Mouse (Mus musculus) midbrain, embryonic 11.5 days (tissue): Measurements from ENCODE around the gene Magi3. TPM values are rescaled to one million over a fixed set of nuclear protein-coding genes. Genes with fewer than 3 reads are reported as not detected.

ENCODE experiments used
- ATAC-seq: fragments of 200-750 bp; cut with Nextera tagmentation; 2 replicates; pipeline ENCODE4 v1.8.0; 2017; ENCODE audit warnings: moderate TSS enrichment, moderate library complexity; ENCODE audit not compliant: low FRiP score
- DNase-seq: peaks from one replicate; pipeline ENCODE4 v3.0.0; 2015; ENCODE audit warnings: low spot score; ENCODE audit errors: missing footprints
- H3K27ac ChIP-seq: fragments of 300-500 bp; sonication (generic); 2 replicates; pipeline ENCODE4 v1.5.1; 2014; ENCODE audit warnings: low read depth, low read length
- H3K27me3 ChIP-seq: fragments of 300-500 bp; sonication (generic); 2 replicates; pipeline ENCODE4 v1.6.1; 2014; ENCODE audit warnings: mild to moderate bottlenecking, low read length, moderate library complexity, mixed read lengths; ENCODE audit not compliant: control insufficient read depth, insufficient read depth
- H3K36me3 ChIP-seq: fragments of 300-500 bp; sonication (generic); 2 replicates; pipeline ENCODE4 v1.6.1; 2014; ENCODE audit warnings: mild to moderate bottlenecking, low read length, moderate library complexity, mixed read lengths; ENCODE audit not compliant: control insufficient read depth, insufficient read depth
- H3K4me1 ChIP-seq: fragments of 300-500 bp; sonication (generic); 2 replicates; pipeline ENCODE4 v1.6.1; 2014; ENCODE audit warnings: low read length; ENCODE audit not compliant: control insufficient read depth, insufficient read depth
- H3K4me2 ChIP-seq: fragments of 300-500 bp; sonication (generic); 2 replicates; pipeline ENCODE4 v1.6.1; 2014; ENCODE audit warnings: mild to moderate bottlenecking, moderate library complexity
- H3K4me3 ChIP-seq: fragments of 300-500 bp; sonication (generic); 2 replicates; pipeline ENCODE4 v1.5.1; 2014; ENCODE audit warnings: low read depth, low read length
- H3K9ac ChIP-seq: fragments of 300-500 bp; sonication (generic); 2 replicates; pipeline ENCODE4 v1.6.1; 2014; ENCODE audit warnings: low read length
- H3K9me3 ChIP-seq: fragments of 300-500 bp; sonication (generic); 2 replicates; pipeline ENCODE4 v1.6.1; 2016; ENCODE audit warnings: low read length; ENCODE audit not compliant: control insufficient read depth
- WGBS: fragments of 180-500 bp; shearing (Covaris S2); extraction: QIAGEN DNeasy Blood & Tissue Kit; methylation state at CpG from one replicate; pipeline ENCODE4 v1.1.7; 2014; 5-methylcytosine and 5-hydroxymethylcytosine counted together
- polyA plus RNA-seq: library from polyadenylated mRNA; unstranded; fragments of >200 nt; fragmentation: Nextera tagmentation; extraction: Ambion mirVana; gene quantifications from 2 replicates; pipeline ENCODE4 v1.2.1, GENCODE M21; 2014

The Magi3 gene
- polyA plus RNA-seq, 1 experiment from 2014 or later = 4.2 TPM

DNA sequence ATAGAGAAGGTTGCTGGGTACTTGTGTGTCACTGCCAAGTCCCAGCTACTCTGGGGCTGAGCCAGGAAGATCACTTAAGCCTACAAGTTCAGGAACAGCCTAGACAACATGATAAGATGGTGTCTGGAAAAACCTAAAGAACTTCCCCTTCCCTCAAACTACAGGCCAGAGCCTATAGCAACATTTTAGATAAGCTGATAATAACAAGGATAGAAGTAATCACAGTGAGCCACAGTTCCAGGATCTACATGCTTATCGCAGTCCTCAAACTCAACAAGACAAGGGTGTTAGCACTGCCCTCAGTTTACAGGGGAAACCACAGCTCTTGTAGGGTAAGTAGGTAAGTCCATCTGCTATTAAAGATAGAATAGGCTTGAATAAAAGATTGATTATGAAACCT, 188.1 kb downstream of the Magi3 start:
- H3K36me3 ChIP-seq = no peaks in the 10 kb centered on the region
- H3K4me3 ChIP-seq = no peak overlapping the region
- no peak overlapping the region for H3K9ac ChIP-seq
- no peak overlapping the region for H3K4me2 ChIP-seq
- ATAC-seq = no peak
- H3K27me3 ChIP-seq = no peaks in the 10 kb centered on the region
- no peaks in the 10 kb centered on the region for H3K9me3 ChIP-seq
- no peaks in the 10 kb centered on the region for H3K4me1 ChIP-seq
- WGBS = 88% methylated on average over 1 of the region's 1 CpGs
- H3K27ac ChIP-seq = no peak overlapping the region
- peak; percentile 26 for DNase-seq

- Histone ChIP-seq H3K27me3 (no peaks in the 10 kb centered on the region), H3K9me3 (no peaks in the 10 kb centered on the region), H3K4me3 (no peak overlapping the region), H3K4me2 (no peak overlapping the region), H3K4me1 (no peaks in the 10 kb centered on the region), H3K36me3 (no peaks in the 10 kb centered on the region), H3K9ac (no peak overlapping the region), H3K27ac (no peak overlapping the region)
- ATAC-seq = no peak
- WGBS = 48% methylated on average over 3 of the region's 3 CpGs
- DNase-seq = no peak
Observed at GRCm38 (mm10) chr3:104026938-104027337, 193.2 kb downstream of the Magi3 start.

DNA sequence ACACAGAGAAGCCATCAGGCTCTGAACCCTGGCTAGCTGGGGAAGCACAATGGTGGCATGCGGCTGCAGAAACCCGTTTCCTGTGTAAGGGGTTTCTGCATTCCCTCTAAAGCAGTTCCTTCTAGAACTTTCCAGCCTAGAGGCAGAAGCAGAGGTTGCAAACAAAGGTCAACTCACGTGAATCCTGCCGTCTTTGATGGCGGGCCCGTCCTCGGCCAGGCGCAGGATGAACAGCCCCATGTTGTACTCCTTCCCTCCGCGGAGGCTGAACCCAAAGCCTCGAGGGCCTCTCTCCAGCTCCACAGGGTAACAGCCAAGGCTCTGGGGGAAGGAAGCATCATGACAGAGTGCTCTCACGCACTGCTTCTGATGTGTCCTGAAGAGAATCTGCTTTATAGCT, 200.1 kb downstream of the Magi3 start:
- Histone ChIP-seq H3K9me3 (no peaks in the 10 kb centered on the region), H3K36me3 (peaks cover 4% of the 10 kb centered on the region; the same call in 1 of the 2 replicates), H3K4me1 (no peaks in the 10 kb centered on the region), H3K4me3 (no peak overlapping the region), H3K4me2 (no peak overlapping the region), H3K27me3 (no peaks in the 10 kb centered on the region), H3K9ac (no peak overlapping the region), H3K27ac (no peak overlapping the region)
- DNase-seq = peak; percentile 45
- 91% methylated on average over 12 of the region's 12 CpGs for WGBS
- no peak for ATAC-seq

DNA sequence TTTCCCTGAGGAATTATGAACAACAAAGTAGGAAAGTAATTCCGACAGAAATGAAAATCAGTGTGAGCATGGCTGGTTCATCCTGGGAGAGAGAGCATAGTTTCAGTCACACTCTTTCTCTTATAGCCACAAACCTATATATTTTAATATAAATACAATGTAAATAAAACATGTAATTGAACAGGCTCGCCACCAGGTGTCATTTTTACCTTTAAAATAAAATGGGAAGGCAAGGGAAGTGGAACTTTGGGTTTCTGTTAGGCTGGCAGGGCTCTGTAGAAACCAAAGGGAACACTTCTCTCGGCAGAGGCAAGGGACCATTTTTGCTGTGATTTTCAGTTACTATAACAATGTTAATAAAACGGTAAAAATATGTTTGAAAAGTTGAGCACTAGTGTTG, 200.7 kb downstream of the Magi3 start:
- H3K9me3 ChIP-seq = no peaks in the 10 kb centered on the region
- ATAC-seq = no peak
- no peak overlapping the region for H3K27ac ChIP-seq
- H3K27me3 ChIP-seq = no peaks in the 10 kb centered on the region
- H3K4me2 ChIP-seq = no peak overlapping the region
- peaks cover 4% of the 10 kb centered on the region; the same call in 1 of the 2 replicates for H3K36me3 ChIP-seq
- WGBS = 73% methylated on average over 4 of the region's 4 CpGs
- H3K4me3 ChIP-seq = no peak overlapping the region
- no peak overlapping the region for H3K9ac ChIP-seq
- H3K4me1 ChIP-seq = no peaks in the 10 kb centered on the region
- DNase-seq = no peak

GRCm38 (mm10) chr3:104017931-104018330, 202.2 kb downstream of the Magi3 start:
- Histone ChIP-seq H3K27ac (no peak overlapping the region), H3K4me1 (no peaks in the 10 kb centered on the region), H3K36me3 (peaks cover 4% of the 10 kb centered on the region; the same call in 1 of the 2 replicates), H3K4me3 (no peak overlapping the region), H3K9ac (no peak overlapping the region), H3K27me3 (no peaks in the 10 kb centered on the region), H3K4me2 (no peak overlapping the region), H3K9me3 (no peaks in the 10 kb centered on the region)
- WGBS = 50% methylated on average over 3 of the region's 3 CpGs
- DNase-seq = no peak
- no peak for ATAC-seq

DNA sequence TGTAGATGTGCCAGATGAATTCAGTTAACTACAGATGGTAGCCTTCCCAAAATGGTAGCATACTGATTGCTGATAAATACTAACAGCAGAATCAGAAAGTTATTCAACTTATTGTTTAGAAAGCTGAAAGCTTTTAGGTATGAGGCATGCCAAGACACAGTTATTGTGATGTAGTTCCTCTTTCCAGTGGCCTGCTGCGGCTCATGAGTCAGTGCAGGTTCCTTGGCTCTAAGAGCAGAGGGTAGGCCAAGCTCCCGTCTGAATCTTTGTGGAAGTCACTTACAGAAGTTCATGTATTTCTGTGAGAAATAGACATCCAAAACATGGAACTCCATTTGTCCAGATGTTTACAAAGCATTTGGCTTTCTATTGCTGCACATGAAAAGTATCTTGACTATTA, 208.2 kb downstream of the Magi3 start:
- 94% methylated on average over 2 of the region's 2 CpGs for WGBS
- Histone ChIP-seq H3K4me3 (no peak overlapping the region), H3K36me3 (peaks cover 9% of the 10 kb centered on the region; the same call in 1 of the 2 replicates), H3K4me1 (no peaks in the 10 kb centered on the region), H3K9me3 (no peaks in the 10 kb centered on the region), H3K27ac (no peak overlapping the region), H3K27me3 (no peaks in the 10 kb centered on the region), H3K4me2 (no peak overlapping the region), H3K9ac (no peak overlapping the region)
- no peak for ATAC-seq
- no peak for DNase-seq

DNA sequence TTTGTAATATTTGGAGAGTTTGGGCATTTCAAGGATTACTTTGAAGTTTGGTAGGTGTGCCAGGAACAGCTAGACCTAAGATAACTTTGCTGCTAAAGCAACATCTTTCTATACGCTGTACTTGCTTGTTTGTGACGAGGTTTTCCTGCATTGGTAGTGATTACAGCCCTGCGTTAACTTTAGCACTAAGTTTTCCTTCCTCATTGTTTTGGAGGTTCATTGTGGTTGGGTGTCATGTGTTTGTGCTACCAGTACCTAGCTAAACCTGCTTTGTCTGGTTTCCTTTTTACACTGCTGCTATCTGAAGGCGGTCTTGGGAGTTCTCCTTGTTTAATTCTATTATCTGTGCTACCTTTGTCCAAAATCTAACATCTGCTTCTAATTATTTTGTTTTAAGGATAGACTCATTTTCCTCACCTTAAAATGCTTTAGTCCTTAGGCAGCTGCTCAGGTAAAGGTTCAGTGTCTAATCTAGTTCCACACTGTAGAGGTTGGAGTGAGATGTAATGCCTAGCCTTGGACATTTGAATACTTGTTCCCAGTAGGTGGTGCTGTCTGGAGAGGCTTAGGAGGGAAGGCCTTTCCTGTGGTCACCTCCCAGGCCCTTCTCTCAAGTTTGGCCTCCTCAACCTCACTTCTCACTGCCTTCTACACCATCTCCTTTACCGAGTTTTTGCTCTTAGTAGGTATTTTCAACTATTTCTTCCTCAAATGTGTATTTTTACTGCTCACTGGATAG, 210.1 kb downstream of the Magi3 start:
- ATAC-seq = no peak
- H3K36me3 ChIP-seq = peaks cover 7% of the 10 kb centered on the region; the same call in 1 of the 2 replicates
- WGBS = 90% methylated on average over 5 of the region's 5 CpGs

GRCm38 (mm10) chr3:104007479-104007878, 212.7 kb downstream of the Magi3 start:
- no peak for ATAC-seq
- no peak for DNase-seq
- no peak overlapping the region for H3K9ac ChIP-seq
- WGBS = 93% methylated on average over 8 of the region's 8 CpGs
- peaks cover 14% of the 10 kb centered on the region for H3K36me3 ChIP-seq
- no peaks in the 10 kb centered on the region for H3K4me1 ChIP-seq
- no peak overlapping the region for H3K4me3 ChIP-seq
- no peaks in the 10 kb centered on the region for H3K27me3 ChIP-seq
- no peak overlapping the region for H3K4me2 ChIP-seq
- no peak overlapping the region for H3K27ac ChIP-seq
- no peaks in the 10 kb centered on the region for H3K9me3 ChIP-seq

More for the DNA sequence above, 210.1 kb downstream of the Magi3 start:
- Histone ChIP-seq H3K4me2 (no peak overlapping the region), H3K4me1 (no peaks in the 10 kb centered on the region), H3K4me3 (no peak overlapping the region), H3K27me3 (no peaks in the 10 kb centered on the region), H3K27ac (no peak overlapping the region), H3K9me3 (no peaks in the 10 kb centered on the region), H3K9ac (no peak overlapping the region)
- no peak for DNase-seq

DNA sequence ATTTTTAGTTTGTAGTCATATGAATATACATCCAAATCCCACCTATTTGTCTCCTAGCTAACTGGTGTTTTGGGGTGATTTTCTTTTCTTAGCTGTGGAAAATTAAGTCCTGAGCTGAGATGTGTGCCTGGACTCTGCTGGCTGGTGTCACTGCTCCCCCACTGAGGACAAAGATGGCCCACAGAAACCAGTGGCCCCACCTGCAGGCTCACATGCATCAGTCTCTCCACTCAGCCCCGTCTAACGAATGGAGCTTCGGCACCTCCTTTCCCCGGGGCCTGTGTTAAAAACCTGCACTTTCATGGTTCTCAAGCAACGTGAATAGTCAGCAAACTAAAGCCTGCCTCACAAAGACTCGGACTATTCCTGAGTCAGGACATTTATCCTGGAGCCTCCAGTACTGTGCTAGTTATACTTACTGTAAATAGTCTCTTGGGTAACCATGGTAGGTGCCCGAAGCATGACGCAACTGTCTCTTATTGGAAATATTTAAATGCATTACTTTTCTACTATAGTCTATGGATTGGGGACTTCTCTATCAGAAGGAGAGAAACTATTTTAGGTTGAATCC, 213.2 kb downstream of the Magi3 start:
- DNase-seq (no peak), ATAC-seq (no peak)
- Histone ChIP-seq H3K4me2 (no peak overlapping the region), H3K9me3 (no peaks in the 10 kb centered on the region), H3K4me3 (no peak overlapping the region), H3K4me1 (no peaks in the 10 kb centered on the region), H3K27ac (no peak overlapping the region), H3K9ac (no peak overlapping the region), H3K36me3 (peaks cover 14% of the 10 kb centered on the region), H3K27me3 (no peaks in the 10 kb centered on the region)
- 92% methylated on average over 8 of the region's 8 CpGs for WGBS
